Mouse (Mus musculus): ENCODE measurements around the gene Golga4.

GRCm38 (mm10) chr9:118530679-118531078 is 24.6 kb downstream of the Golga4 start:
- TF ChIP-seq EP300 (IDR thresholded peaks at IDR 0.05; ENCODE audit: low read depth), result no peak
- TF ChIP-seq CTCF (IDR thresholded peaks at IDR 0.05; ENCODE audit: low read depth), result no peak

Measured in heart, postnatal 0 days (tissue).